Mouse (Mus musculus): ENCODE results near the gene Olfr591.

DNA sequence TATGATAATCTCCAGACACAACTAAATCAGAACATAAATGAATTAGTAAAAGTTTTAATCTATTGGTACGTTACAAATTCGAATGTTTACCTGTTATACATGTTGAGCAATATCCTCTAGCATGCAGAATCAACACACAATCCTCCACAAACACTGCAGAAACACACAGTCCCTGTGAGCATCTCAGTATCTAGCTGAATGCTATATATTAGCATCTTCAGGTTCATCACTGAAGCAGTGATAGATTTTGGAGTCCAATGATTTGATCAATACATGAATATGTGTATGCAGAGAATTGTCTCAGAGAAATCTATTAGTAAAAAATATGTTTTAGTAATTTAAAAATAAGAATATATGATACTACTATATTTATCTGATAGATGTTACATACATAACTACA lies 21.9 kb downstream of the Olfr591 start, which contains the start of gene Olfr589:
- TF ChIP-seq CTCF (IDR thresholded peaks at IDR 0.05; ENCODE audit: low read depth, low read length) (no peak), TAL1 (conservative IDR thresholded peaks at IDR 0.05; ENCODE audit: low read depth, low read length) (no peak)
